Mouse (Mus musculus): ENCODE measurements around the gene Crispld2.

DNA sequence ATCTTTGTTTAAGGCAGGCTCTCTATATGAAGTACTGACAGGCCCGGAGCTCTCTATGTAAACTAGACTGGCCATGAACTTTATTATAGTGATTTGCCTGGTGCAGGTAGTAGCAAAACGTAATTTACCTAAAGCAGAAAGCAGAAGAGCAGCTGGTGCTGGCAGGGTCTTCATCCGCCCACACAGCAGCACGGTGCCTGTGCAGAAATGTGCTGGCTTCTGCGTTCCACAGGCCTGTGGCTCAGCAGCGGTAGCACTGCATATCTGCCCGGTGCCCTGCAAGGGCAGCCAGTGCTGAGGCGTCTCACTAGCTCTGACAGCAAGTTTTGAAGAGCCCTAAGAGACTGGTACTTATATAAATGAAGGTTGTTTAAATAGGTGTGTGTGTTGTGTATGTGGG is 36.9 kb upstream of the Crispld2 start:
- TF ChIP-seq CTCF (IDR thresholded peaks at IDR 0.05; ENCODE audit: extremely low read depth, insufficient read length, insufficient replicate concordance, low read depth, low read length) (no peak), POLR2A (IDR thresholded peaks at IDR 0.05; ENCODE audit: low read depth, low read length) (no peak)
